Mouse (Mus musculus): ENCODE measurements around the gene Aoah. TPM values are rescaled to one million over a fixed set of nuclear protein-coding genes. Genes with fewer than 3 reads are reported as not detected.
A peak's percentile ranks its signal among the peaks of the same experiment; 100 is the strongest.

Gene Aoah
- polyA plus RNA-seq, 2 experiments = 1.3 to 1.6 TPM

DNA sequence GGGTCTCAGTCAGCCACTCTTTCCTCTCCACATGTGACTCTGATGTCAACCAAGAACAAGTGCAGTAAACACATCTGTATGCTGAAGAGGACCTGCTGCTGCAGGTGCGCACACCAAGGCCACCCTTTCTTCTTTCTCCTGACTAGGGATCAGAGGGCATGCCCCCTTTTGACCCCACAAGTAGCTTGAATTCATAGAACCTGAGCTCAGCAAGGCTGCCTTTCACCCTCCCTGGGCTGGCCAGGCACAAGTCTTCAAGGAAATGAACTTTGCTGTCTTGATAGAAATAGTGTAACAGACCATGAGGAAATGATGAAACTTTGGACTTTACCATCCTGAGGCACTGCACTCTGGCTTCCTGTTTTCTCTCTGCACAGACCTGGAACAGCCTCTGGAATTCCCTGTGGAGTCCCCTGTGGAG, 7.1 kb upstream of the Aoah start:
- Histone ChIP-seq H3K4me1 (replicated peaks; ENCODE audit: control insufficient read depth in 2 of 2, insufficient read depth in 2 of 2, low read length in 1 of 2) (no peaks in the 10 kb centered on the region; a peak in 1 of 4 replicates), H3K9ac (replicated peaks) (no peak overlapping the region), H3K4me2 (ENCODE audit: low read depth) (no peak overlapping the region), H3K27ac (no peak overlapping the region), H3K36me3 (replicated peaks; ENCODE audit: control insufficient read depth, insufficient read depth, low read depth) (no peaks in the 10 kb centered on the region), H3K9me3 (ENCODE audit: control insufficient read depth, low read length) (no peaks in the 10 kb centered on the region), H3K4me3 (ENCODE audit: insufficient read depth in 1 of 2, low read depth in 2 of 2, low read length in 2 of 2) (no peak overlapping the region), H3K27me3 (ENCODE audit: control insufficient read depth, insufficient read depth, low read length) (no peaks in the 10 kb centered on the region)
- no peak for TF ChIP-seq EP300 (IDR thresholded peaks at IDR 0.05; ENCODE audit: low read depth)
- TF ChIP-seq CTCF (IDR thresholded peaks at IDR 0.05; ENCODE audit: low read depth) = no peak
- ATAC-seq (ENCODE audit: insufficient read depth) (no peak), DNase-seq (ENCODE audit: low read depth in 3 of 3, low spot score in 3 of 3) (no peak)
- 67% methylated on average over 1 of the region's 1 CpGs for WGBS (ENCODE audit: insufficient replicate concordance)

DNA sequence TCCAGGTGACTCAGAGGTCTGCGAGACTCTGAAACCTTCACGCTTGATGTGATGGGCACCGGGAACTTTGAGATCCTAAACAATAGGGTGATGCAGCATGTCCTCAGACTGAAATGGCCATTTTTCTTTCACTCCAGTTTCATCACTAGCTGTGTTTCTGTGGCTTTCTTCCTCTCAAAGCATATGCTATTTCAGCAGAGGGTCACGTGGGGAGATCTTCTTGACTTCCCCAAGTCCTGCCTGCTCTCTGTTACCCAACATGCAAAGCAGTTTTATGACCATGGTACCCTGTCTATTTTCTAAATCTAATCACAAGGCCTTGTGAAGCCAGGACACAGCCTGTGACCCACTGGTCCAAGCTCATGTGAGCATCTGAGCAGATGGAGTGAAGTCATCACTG, 6.0 kb upstream of the Aoah start:
- peak in 1 of 3 experiments; percentile 10 for DNase-seq (ENCODE audit: low read depth in 3 of 3, low spot score in 3 of 3)
- no peak overlapping the region for H3K9ac ChIP-seq (replicated peaks)
- H3K36me3 ChIP-seq (replicated peaks; ENCODE audit: control insufficient read depth, insufficient read depth, low read depth) = no peaks in the 10 kb centered on the region
- no peaks in the 10 kb centered on the region for H3K9me3 ChIP-seq (ENCODE audit: control insufficient read depth, low read length)
- H3K4me3 ChIP-seq (ENCODE audit: insufficient read depth in 1 of 2, low read depth in 2 of 2, low read length in 2 of 2) = no peak overlapping the region
- H3K27me3 ChIP-seq (ENCODE audit: control insufficient read depth, insufficient read depth, low read length) = no peaks in the 10 kb centered on the region
- H3K4me1 ChIP-seq (replicated peaks; ENCODE audit: control insufficient read depth in 2 of 2, insufficient read depth in 2 of 2, low read length in 1 of 2) = no peaks in the 10 kb centered on the region; a peak in 1 of 4 replicates
- no peak overlapping the region for H3K27ac ChIP-seq
- no peak overlapping the region for H3K4me2 ChIP-seq (ENCODE audit: low read depth)
- no peak for ATAC-seq (ENCODE audit: insufficient read depth)
- no peak for TF ChIP-seq CTCF (IDR thresholded peaks at IDR 0.05; ENCODE audit: low read depth)
- TF ChIP-seq EP300 (IDR thresholded peaks at IDR 0.05; ENCODE audit: low read depth) = no peak
- 66% methylated on average over 4 of the region's 4 CpGs for WGBS (ENCODE audit: insufficient replicate concordance)

DNA sequence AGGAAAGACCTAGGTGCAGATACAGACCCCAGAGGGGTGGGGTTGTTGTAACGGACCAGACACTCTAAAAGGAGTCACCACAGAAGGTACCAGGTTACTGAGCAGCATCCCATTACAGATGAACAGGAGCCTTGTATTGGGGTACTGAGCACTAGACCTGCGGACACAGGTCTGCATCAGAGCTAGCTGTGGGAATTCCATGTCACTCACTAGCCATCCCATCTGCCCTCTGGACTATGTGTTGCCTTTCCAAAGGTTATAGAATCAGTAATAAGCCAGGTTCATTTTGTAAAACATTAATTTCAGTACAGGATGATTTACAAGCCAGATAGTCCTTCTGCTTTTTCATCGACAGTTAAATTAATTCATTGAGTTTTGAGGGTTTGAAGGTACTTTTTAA, 2.7 kb downstream of the Aoah start:
- WGBS (ENCODE audit: insufficient replicate concordance) = 61% methylated on average over 3 of the region's 3 CpGs
- DNase-seq (ENCODE audit: low read depth in 3 of 3, low spot score in 3 of 3) = no peak
- Histone ChIP-seq H3K9me3 (ENCODE audit: control insufficient read depth, low read length) (no peaks in the 10 kb centered on the region), H3K4me1 (replicated peaks; ENCODE audit: control insufficient read depth in 2 of 2, insufficient read depth in 2 of 2, low read length in 1 of 2) (no peaks in the 10 kb centered on the region), H3K4me3 (ENCODE audit: insufficient read depth in 1 of 2, low read depth in 2 of 2, low read length in 2 of 2) (no peak overlapping the region), H3K9ac (replicated peaks) (no peak overlapping the region), H3K36me3 (replicated peaks; ENCODE audit: control insufficient read depth, insufficient read depth, low read depth) (no peaks in the 10 kb centered on the region), H3K27me3 (ENCODE audit: control insufficient read depth, insufficient read depth, low read length) (no peaks in the 10 kb centered on the region), H3K4me2 (ENCODE audit: low read depth) (no peak overlapping the region), H3K27ac (no peak overlapping the region)
- no peak for TF ChIP-seq EP300 (IDR thresholded peaks at IDR 0.05; ENCODE audit: low read depth)
- TF ChIP-seq CTCF (IDR thresholded peaks at IDR 0.05; ENCODE audit: low read depth) = no peak
- ATAC-seq (ENCODE audit: insufficient read depth) = no peak

- H3K4me1 ChIP-seq (replicated peaks; ENCODE audit: control insufficient read depth in 2 of 2, insufficient read depth in 2 of 2, low read length in 1 of 2) = no peaks in the 10 kb centered on the region
- WGBS (ENCODE audit: insufficient replicate concordance) = 21% methylated on average over 2 of the region's 2 CpGs
- H3K27ac ChIP-seq = no peak overlapping the region
- DNase-seq (ENCODE audit: low read depth in 3 of 3, low spot score in 3 of 3) (no peak), ATAC-seq (ENCODE audit: insufficient read depth) (no peak)
- H3K9ac ChIP-seq (replicated peaks) = no peak overlapping the region
- H3K9me3 ChIP-seq (ENCODE audit: control insufficient read depth, low read length) = no peaks in the 10 kb centered on the region
- no peak overlapping the region for H3K4me2 ChIP-seq (ENCODE audit: low read depth)
- no peaks in the 10 kb centered on the region for H3K27me3 ChIP-seq (ENCODE audit: control insufficient read depth, insufficient read depth, low read length)
- H3K4me3 ChIP-seq (ENCODE audit: insufficient read depth in 1 of 2, low read depth in 2 of 2, low read length in 2 of 2) = no peak overlapping the region
- TF ChIP-seq CTCF (IDR thresholded peaks at IDR 0.05; ENCODE audit: low read depth) = no peak
- TF ChIP-seq EP300 (IDR thresholded peaks at IDR 0.05; ENCODE audit: low read depth) = no peak
- H3K36me3 ChIP-seq (replicated peaks; ENCODE audit: control insufficient read depth, insufficient read depth, low read depth) = no peaks in the 10 kb centered on the region
Measured at GRCm38 (mm10) chr13:20798536-20798935, 4.6 kb downstream of the Aoah start.

- DNase-seq (ENCODE audit: low read depth in 3 of 3, low spot score in 3 of 3) = no peak
- no peak overlapping the region for H3K27ac ChIP-seq
Measured at GRCm38 (mm10) chr13:20799772-20800171, 5.9 kb downstream of the Aoah start.

More at GRCm38 (mm10) chr13:20799772-20800171, 5.9 kb downstream of the Aoah start:
- 22% methylated on average over 3 of the region's 3 CpGs for WGBS (ENCODE audit: insufficient replicate concordance)
- H3K9me3 ChIP-seq (ENCODE audit: control insufficient read depth, low read length) = no peaks in the 10 kb centered on the region
- H3K4me2 ChIP-seq (ENCODE audit: low read depth) = no peak overlapping the region
- no peaks in the 10 kb centered on the region for H3K36me3 ChIP-seq (replicated peaks; ENCODE audit: control insufficient read depth, insufficient read depth, low read depth)
- no peak overlapping the region for H3K4me3 ChIP-seq (ENCODE audit: insufficient read depth in 1 of 2, low read depth in 2 of 2, low read length in 2 of 2)
- H3K27me3 ChIP-seq (ENCODE audit: control insufficient read depth, insufficient read depth, low read length) = no peaks in the 10 kb centered on the region
- TF ChIP-seq EP300 (IDR thresholded peaks at IDR 0.05; ENCODE audit: low read depth) = no peak
- no peak for TF ChIP-seq CTCF (IDR thresholded peaks at IDR 0.05; ENCODE audit: low read depth)
- no peak overlapping the region for H3K9ac ChIP-seq (replicated peaks)
- no peak for ATAC-seq (ENCODE audit: insufficient read depth)
- no peaks in the 10 kb centered on the region for H3K4me1 ChIP-seq (replicated peaks; ENCODE audit: control insufficient read depth in 2 of 2, insufficient read depth in 2 of 2, low read length in 1 of 2)
